Mouse (Mus musculus): ENCODE results near the gene Tm9sf4. TPM values are rescaled to one million over a fixed set of nuclear protein-coding genes. Genes with fewer than 3 reads are reported as not detected.

Tm9sf4 gene
- polyA plus RNA-seq, 1 experiment from 2014 or later = 88.1 TPM

DNA sequence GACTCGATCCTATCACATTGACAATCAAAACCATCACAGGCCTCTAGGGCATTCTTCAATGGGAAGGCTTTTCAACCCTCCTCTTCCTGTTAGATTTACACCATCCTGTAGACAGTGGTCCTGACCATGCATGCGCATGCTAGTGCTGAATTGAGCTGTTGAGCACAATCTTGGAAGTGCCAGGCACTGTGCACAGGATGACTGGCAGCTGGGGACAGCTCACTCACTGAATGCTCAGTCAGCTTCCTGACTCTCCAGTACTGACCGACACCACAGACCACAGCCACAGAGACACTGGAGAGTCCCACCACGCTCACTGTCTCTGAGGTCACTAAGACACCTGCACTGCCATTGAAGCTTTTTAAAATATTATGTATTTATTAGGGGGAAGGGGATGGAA, 54.3 kb downstream of the Tm9sf4 start:
- Histone ChIP-seq H3K4me2 (ENCODE audit: low read depth, low read length) (no peak overlapping the region), H3K27me3 (ENCODE audit: control insufficient read depth, insufficient read depth, low read length) (no peaks in the 10 kb centered on the region), H3K9ac (replicated peaks; ENCODE audit: low read depth, low read length) (no peak overlapping the region), H3K27ac (ENCODE audit: low read depth, low read length) (no peak overlapping the region), H3K4me3 (ENCODE audit: low read depth, low read length) (no peak overlapping the region), H3K36me3 (ENCODE audit: control insufficient read depth, insufficient read depth, low read length) (0 out of 2 replicates have a peak, but pooled peaks cover 1% of the 10 kb centered on the region), H3K9me3 (ENCODE audit: control insufficient read depth, low read length) (no peaks in the 10 kb centered on the region), H3K4me1 (ENCODE audit: control insufficient read depth, insufficient read depth, low read length) (no peaks in the 10 kb centered on the region)
- no peak for ATAC-seq (ENCODE audit: low read depth)
- WGBS = 88% methylated on average over 4 of the region's 4 CpGs

DNA sequence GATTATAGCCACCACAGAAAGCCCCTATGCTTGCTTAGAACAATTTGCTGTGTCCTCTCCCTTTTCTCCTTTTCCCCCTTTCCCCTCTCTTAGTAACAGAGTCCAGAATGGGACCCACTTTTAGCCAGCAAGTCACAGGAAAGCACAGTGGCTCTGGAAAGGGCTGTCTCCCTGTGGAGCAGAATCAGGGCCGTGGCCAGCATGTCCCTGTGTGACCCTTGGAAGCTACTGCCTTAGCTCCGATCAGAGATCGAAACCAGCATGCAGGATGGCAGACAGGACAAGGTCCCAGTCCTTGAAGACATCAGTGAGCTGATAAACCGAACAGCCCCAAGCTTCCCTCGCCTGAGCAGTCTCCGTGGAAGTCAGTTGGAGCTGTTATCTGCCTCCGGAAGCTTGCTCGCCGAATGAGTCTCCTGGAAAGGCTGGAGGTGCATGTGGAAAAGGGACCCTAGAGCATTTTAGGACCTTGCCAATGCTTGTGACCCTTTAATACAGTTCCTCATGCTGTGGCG, 56.8 kb downstream of the Tm9sf4 start:
- H3K4me2 ChIP-seq (ENCODE audit: low read depth, low read length) = no peak overlapping the region
- H3K4me3 ChIP-seq (ENCODE audit: low read depth, low read length) = no peak overlapping the region
- H3K36me3 ChIP-seq (ENCODE audit: control insufficient read depth, insufficient read depth, low read length) = no peaks in the 10 kb centered on the region
- H3K4me1 ChIP-seq (ENCODE audit: control insufficient read depth, insufficient read depth, low read length) = no peaks in the 10 kb centered on the region
- no peaks in the 10 kb centered on the region for H3K9me3 ChIP-seq (ENCODE audit: control insufficient read depth, low read length)
- 89% methylated on average over 10 of the region's 10 CpGs for WGBS
- no peak for ATAC-seq (ENCODE audit: low read depth)
- H3K9ac ChIP-seq (replicated peaks; ENCODE audit: low read depth, low read length) = no peak overlapping the region
- H3K27me3 ChIP-seq (ENCODE audit: control insufficient read depth, insufficient read depth, low read length) = no peaks in the 10 kb centered on the region
- H3K27ac ChIP-seq (ENCODE audit: low read depth, low read length) = no peak overlapping the region

- Histone ChIP-seq H3K4me2 (ENCODE audit: low read depth, low read length) (no peak overlapping the region), H3K9me3 (ENCODE audit: control insufficient read depth, low read length) (no peaks in the 10 kb centered on the region), H3K9ac (replicated peaks; ENCODE audit: low read depth, low read length) (no peak overlapping the region), H3K36me3 (ENCODE audit: control insufficient read depth, insufficient read depth, low read length) (no peaks in the 10 kb centered on the region), H3K4me3 (ENCODE audit: low read depth, low read length) (no peak overlapping the region), H3K4me1 (ENCODE audit: control insufficient read depth, insufficient read depth, low read length) (no peaks in the 10 kb centered on the region), H3K27me3 (ENCODE audit: control insufficient read depth, insufficient read depth, low read length) (no peaks in the 10 kb centered on the region), H3K27ac (ENCODE audit: low read depth, low read length) (no peak overlapping the region)
- no peak for ATAC-seq (ENCODE audit: low read depth)
- WGBS = 79% methylated on average over 3 of the region's 3 CpGs
Observed at GRCm38 (mm10) chr2:153218516-153218915, 57.4 kb downstream of the Tm9sf4 start.

GRCm38 (mm10) chr2:153221620-153222019, 60.5 kb downstream of the Tm9sf4 start:
- Histone ChIP-seq H3K4me1 (ENCODE audit: control insufficient read depth, insufficient read depth, low read length) (peaks cover 9% of the 10 kb centered on the region; the same call in 1 of the 2 replicates), H3K27ac (ENCODE audit: low read depth, low read length) (no peak overlapping the region), H3K27me3 (ENCODE audit: control insufficient read depth, insufficient read depth, low read length) (no peaks in the 10 kb centered on the region), H3K4me2 (ENCODE audit: low read depth, low read length) (no peak overlapping the region), H3K4me3 (ENCODE audit: low read depth, low read length) (no peak overlapping the region), H3K36me3 (ENCODE audit: control insufficient read depth, insufficient read depth, low read length) (no peaks in the 10 kb centered on the region), H3K9me3 (ENCODE audit: control insufficient read depth, low read length) (no peaks in the 10 kb centered on the region), H3K9ac (replicated peaks; ENCODE audit: low read depth, low read length) (no peak overlapping the region)
- no peak for ATAC-seq (ENCODE audit: low read depth)
- 89% methylated on average over 4 of the region's 4 CpGs for whole genome bisulfite sequencing

GRCm38 (mm10) chr2:153222130-153222529, 61.0 kb downstream of the Tm9sf4 start:
- no peak overlapping the region for H3K4me3 ChIP-seq (ENCODE audit: low read depth, low read length)
- ATAC-seq (ENCODE audit: low read depth) = no peak
- H3K36me3 ChIP-seq (ENCODE audit: control insufficient read depth, insufficient read depth, low read length) = no peaks in the 10 kb centered on the region
- no peaks in the 10 kb centered on the region for H3K27me3 ChIP-seq (ENCODE audit: control insufficient read depth, insufficient read depth, low read length)
- H3K4me1 ChIP-seq (ENCODE audit: control insufficient read depth, insufficient read depth, low read length) = peaks cover 9% of the 10 kb centered on the region; the same call in 1 of the 2 replicates
- H3K9ac ChIP-seq (replicated peaks; ENCODE audit: low read depth, low read length) = no peak overlapping the region
- H3K27ac ChIP-seq (ENCODE audit: low read depth, low read length) = no peak overlapping the region
- no peaks in the 10 kb centered on the region for H3K9me3 ChIP-seq (ENCODE audit: control insufficient read depth, low read length)
- H3K4me2 ChIP-seq (ENCODE audit: low read depth, low read length) = no peak overlapping the region

DNA sequence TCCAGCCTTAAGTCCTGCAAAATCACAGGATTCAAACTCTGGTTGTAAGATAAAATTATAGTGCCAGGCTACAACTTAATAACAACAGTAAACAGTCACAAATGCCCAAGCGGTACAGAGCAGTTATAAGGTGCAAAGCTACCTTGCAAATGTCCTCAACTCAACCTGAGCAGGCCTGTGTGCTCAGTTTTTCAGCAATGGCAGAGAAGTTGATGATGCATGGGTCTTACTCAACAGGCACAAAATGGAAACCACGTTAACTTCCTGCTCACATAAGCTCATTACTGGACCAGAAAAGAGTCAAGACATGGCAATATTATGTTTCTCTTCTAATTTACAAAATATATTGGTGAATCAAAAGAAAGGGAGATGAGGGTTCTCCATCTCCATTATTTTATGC, 61.5 kb downstream of the Tm9sf4 start:
- no peak overlapping the region for H3K27ac ChIP-seq (ENCODE audit: low read depth, low read length)

GRCm38 (mm10) chr2:153224946-153225594, 64.0 kb downstream of the Tm9sf4 start, which contains the start of gene Tspyl3:
TSS of gene Tspyl3 (minus strand) at chr2:153225441.
- peak within 1 kb of the TSS; percentile 75 for H3K9ac ChIP-seq (replicated peaks; ENCODE audit: low read depth, low read length)

More for the DNA sequence above, 61.5 kb downstream of the Tm9sf4 start:
- H3K27me3 ChIP-seq (ENCODE audit: control insufficient read depth, insufficient read depth, low read length) = no peaks in the 10 kb centered on the region
- H3K9me3 ChIP-seq (ENCODE audit: control insufficient read depth, low read length) = no peaks in the 10 kb centered on the region
- H3K4me2 ChIP-seq (ENCODE audit: low read depth, low read length) = no peak overlapping the region
- ATAC-seq (ENCODE audit: low read depth) = no peak
- no peak overlapping the region for H3K9ac ChIP-seq (replicated peaks; ENCODE audit: low read depth, low read length)
- peaks cover 9% of the 10 kb centered on the region; the same call in 1 of the 2 replicates for H3K4me1 ChIP-seq (ENCODE audit: control insufficient read depth, insufficient read depth, low read length)
- 99% methylated on average over 2 of the region's 2 CpGs for WGBS
- H3K36me3 ChIP-seq (ENCODE audit: control insufficient read depth, insufficient read depth, low read length) = no peaks in the 10 kb centered on the region
- H3K4me3 ChIP-seq (ENCODE audit: low read depth, low read length) = no peak overlapping the region

GRCm38 (mm10) chr2:153225595-153225953, 64.5 kb downstream of the Tm9sf4 start:
- H3K4me2 ChIP-seq (ENCODE audit: low read depth, low read length) = peak overlapping the region; percentile 64
- H3K9me3 ChIP-seq (ENCODE audit: control insufficient read depth, low read length) = no peaks in the 10 kb centered on the region
- WGBS = 4% methylated on average over 3 of the region's 3 CpGs
- H3K9ac ChIP-seq (replicated peaks; ENCODE audit: low read depth, low read length) = peak overlapping the region; percentile 75; the same call in 1 of the 2 replicates
- ATAC-seq (ENCODE audit: low read depth) = peak; percentile 52
- H3K27ac ChIP-seq (ENCODE audit: low read depth, low read length) = peak overlapping the region; percentile 74
- peaks cover 9% of the 10 kb centered on the region; the same call in 1 of the 2 replicates for H3K4me1 ChIP-seq (ENCODE audit: control insufficient read depth, insufficient read depth, low read length)
- peak overlapping the region; percentile 53 for H3K4me3 ChIP-seq (ENCODE audit: low read depth, low read length)
- H3K36me3 ChIP-seq (ENCODE audit: control insufficient read depth, insufficient read depth, low read length) = peaks cover 21% of the 10 kb centered on the region
- no peaks in the 10 kb centered on the region for H3K27me3 ChIP-seq (ENCODE audit: control insufficient read depth, insufficient read depth, low read length)

More at GRCm38 (mm10) chr2:153224946-153225594, 64.0 kb downstream of the Tm9sf4 start, which contains the start of gene Tspyl3:
- Histone ChIP-seq H3K4me3 (ENCODE audit: low read depth, low read length) (peak within 1 kb of the TSS; percentile 53), H3K9me3 (ENCODE audit: control insufficient read depth, low read length) (no peaks in the 10 kb centered on the region), H3K4me1 (ENCODE audit: control insufficient read depth, insufficient read depth, low read length) (peaks cover 9% of the 10 kb centered on the region; the same call in 1 of the 2 replicates), H3K36me3 (ENCODE audit: control insufficient read depth, insufficient read depth, low read length) (peaks cover 18% of the 10 kb centered on the region), H3K4me2 (ENCODE audit: low read depth, low read length) (peak within 1 kb of the TSS; percentile 64), H3K27ac (ENCODE audit: low read depth, low read length) (peak within 1 kb of the TSS; percentile 74), H3K27me3 (ENCODE audit: control insufficient read depth, insufficient read depth, low read length) (no peaks in the 10 kb centered on the region)
- 4% methylated on average over 30 of the region's 31 CpGs for WGBS
- ATAC-seq (ENCODE audit: low read depth) = peak; percentile 92

GRCm38 (mm10) chr2:153227959-153228358, 66.9 kb downstream of the Tm9sf4 start:
- Histone ChIP-seq H3K9me3 (ENCODE audit: control insufficient read depth, low read length) (no peaks in the 10 kb centered on the region), H3K36me3 (ENCODE audit: control insufficient read depth, insufficient read depth, low read length) (peaks cover 39% of the 10 kb centered on the region), H3K27me3 (ENCODE audit: control insufficient read depth, insufficient read depth, low read length) (no peaks in the 10 kb centered on the region), H3K9ac (replicated peaks; ENCODE audit: low read depth, low read length) (no peak overlapping the region), H3K4me3 (ENCODE audit: low read depth, low read length) (no peak overlapping the region), H3K27ac (ENCODE audit: low read depth, low read length) (no peak overlapping the region), H3K4me1 (ENCODE audit: control insufficient read depth, insufficient read depth, low read length) (peaks cover 9% of the 10 kb centered on the region; the same call in 1 of the 2 replicates), H3K4me2 (ENCODE audit: low read depth, low read length) (no peak overlapping the region)
- ATAC-seq (ENCODE audit: low read depth) = no peak
- 91% methylated on average over 4 of the region's 4 CpGs for WGBS
